Mouse (Mus musculus) adrenal gland, postnatal 4 days (tissue): ENCODE measurements around the gene Dennd4b. TPM values are rescaled to one million over a fixed set of nuclear protein-coding genes. Genes with fewer than 3 reads are reported as not detected.
"Not testable (repeated sequence)": the region's sequence is repeated elsewhere in the genome, so short reads cannot be mapped to it uniquely, and the experiment has no call there.

Experiments
- DNase-seq, 2 experiments: peaks; one replicate each; pipeline ENCODE4 v3.0.0; 2021 to 2022; ENCODE audit warnings: low spot score in 2 of 2, mixed read lengths in 2 of 2
- total RNA-seq, 2 experiments: library from RNA; stranded (reverse); gene quantifications; 2 replicates each; pipeline ENCODE4 v1.2.3; 2021

Gene Dennd4b
- total RNA-seq, 2 experiments from 2014 or later: 15.5 to 17.4 TPM

GRCm38 (mm10) chr3:90277793-90278192, 12.8 kb downstream of the Dennd4b start:
- DNase-seq: no peak

GRCm38 (mm10) chr3:90278211-90278610, 13.2 kb downstream of the Dennd4b start:
- no peak for DNase-seq

- no peak for DNase-seq
These were observed 14.2 kb downstream of the Dennd4b start for GRCm38 (mm10) chr3:90279216-90279615.

- DNase-seq: no peak
These were observed 14.8 kb downstream of the Dennd4b start for GRCm38 (mm10) chr3:90279743-90280142.

GRCm38 (mm10) chr3:90280708-90281107, 15.7 kb downstream of the Dennd4b start:
- no peak for DNase-seq

GRCm38 (mm10) chr3:90284150-90284549, 19.2 kb downstream of the Dennd4b start:
- no peak for DNase-seq

GRCm38 (mm10) chr3:90289403-90289802, 24.4 kb downstream of the Dennd4b start:
- not testable (repeated sequence) for DNase-seq

GRCm38 (mm10) chr3:90290602-90291001, 25.6 kb downstream of the Dennd4b start:
- no peak for DNase-seq

- DNase-seq: no peak
These were observed 27.0 kb downstream of the Dennd4b start for GRCm38 (mm10) chr3:90291982-90292344.

GRCm38 (mm10) chr3:90292345-90293275, 27.6 kb downstream of the Dennd4b start, which contains the start of gene Gatad2b:
TSS of gene Gatad2b (plus strand) at chr3:90293178.
- peak; percentile 91 to 96 for DNase-seq

GRCm38 (mm10) chr3:90293352-90294063, 28.5 kb downstream of the Dennd4b start:
- peak; percentile 37 to 53 for DNase-seq

- no peak for DNase-seq
These were observed 29.1 kb downstream of the Dennd4b start for GRCm38 (mm10) chr3:90294064-90294440.

GRCm38 (mm10) chr3:90294651-90295050, 29.7 kb downstream of the Dennd4b start:
- no peak for DNase-seq

GRCm38 (mm10) chr3:90305801-90306200, 40.8 kb downstream of the Dennd4b start:
- no peak for DNase-seq

- DNase-seq: no peak
These were observed 44.6 kb downstream of the Dennd4b start for GRCm38 (mm10) chr3:90309589-90309988.

GRCm38 (mm10) chr3:90313367-90313766, 48.4 kb downstream of the Dennd4b start:
- DNase-seq: no peak

GRCm38 (mm10) chr3:90314241-90314640, 49.3 kb downstream of the Dennd4b start:
- no peak for DNase-seq

- no peak for DNase-seq
These were observed 57.3 kb downstream of the Dennd4b start for GRCm38 (mm10) chr3:90322289-90322688.

GRCm38 (mm10) chr3:90323119-90323518, 58.1 kb downstream of the Dennd4b start:
- DNase-seq: peak; percentile 16 to 49
